Mouse (Mus musculus): ENCODE measurements around the gene Fam107b.

Gene Fam107b

GRCm38 (mm10) chr2:3773089-3773488, 202.8 kb downstream of the Fam107b start:
- no peak for DNase-seq (ENCODE audit: low spot score in 2 of 2)

DNA sequence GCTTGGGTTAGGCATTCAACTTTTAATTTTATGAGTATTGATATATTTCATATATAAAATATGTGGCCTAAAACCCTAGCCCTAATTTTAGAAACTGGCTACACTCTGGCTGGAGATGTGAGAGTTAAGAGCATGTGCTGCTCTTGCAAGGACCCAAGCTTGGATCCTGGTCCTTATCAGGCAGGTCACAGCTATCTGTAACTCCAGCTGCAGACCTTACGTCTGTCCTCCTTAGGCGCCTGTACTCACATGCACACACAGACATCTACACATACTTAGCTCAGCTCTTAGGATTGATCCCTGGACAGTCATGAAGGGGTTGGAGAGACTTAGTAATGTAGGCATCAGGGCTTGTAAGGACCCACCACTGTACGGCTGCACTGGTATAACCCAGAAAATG, 205.3 kb downstream of the Fam107b start:
- no peak for DNase-seq (ENCODE audit: low spot score in 2 of 2)

GRCm38 (mm10) chr2:3776045-3776444, 205.8 kb downstream of the Fam107b start:
- DNase-seq (ENCODE audit: low spot score in 2 of 2), result no peak

- DNase-seq (ENCODE audit: low spot score in 2 of 2), result no peak
These were observed 207.4 kb downstream of the Fam107b start for GRCm38 (mm10) chr2:3777696-3778095.

- DNase-seq (ENCODE audit: low spot score in 2 of 2), result no peak
These were observed 215.3 kb downstream of the Fam107b start for GRCm38 (mm10) chr2:3785546-3785945.

- DNase-seq (ENCODE audit: low spot score in 2 of 2), result no peak
These were observed 217.6 kb downstream of the Fam107b start for GRCm38 (mm10) chr2:3787752-3788423.

DNA sequence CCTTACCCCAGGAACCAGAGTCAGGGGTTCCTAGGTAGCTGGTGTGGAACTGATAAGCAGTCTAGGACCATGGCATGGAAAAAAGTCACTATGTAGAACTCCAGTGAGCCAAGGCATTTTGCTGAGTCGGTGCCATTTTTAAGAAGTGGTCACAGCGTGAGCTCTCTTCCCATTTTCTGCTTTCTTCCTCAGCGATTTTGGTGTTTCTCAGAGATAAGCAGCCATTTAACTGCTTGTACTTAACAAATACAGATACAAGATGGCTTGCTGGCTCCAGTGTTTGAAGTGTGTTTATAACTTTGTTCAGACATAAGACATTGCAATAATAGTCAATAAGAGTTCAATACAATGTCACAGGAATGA, 218.1 kb downstream of the Fam107b start:
- DNase-seq (ENCODE audit: low spot score in 2 of 2), result no peak

DNA sequence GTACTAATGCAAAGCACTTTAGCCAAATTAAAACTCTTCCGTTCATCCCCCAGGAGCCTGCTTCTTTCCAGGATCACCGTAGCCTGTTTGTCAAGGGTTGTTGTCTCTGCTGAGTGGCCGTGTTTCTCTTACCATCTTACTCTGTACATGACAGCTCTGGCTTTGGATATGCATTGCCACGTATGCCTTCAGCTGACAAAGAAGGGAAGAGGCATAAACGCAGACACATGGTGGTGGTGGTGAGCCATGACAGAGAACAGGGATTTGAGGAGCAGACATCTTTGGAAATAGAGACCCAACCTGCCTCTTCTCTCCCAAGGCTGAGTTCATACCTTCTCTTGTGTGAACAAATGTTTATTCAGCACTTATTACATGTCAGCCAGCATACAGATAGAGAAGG, 226.3 kb downstream of the Fam107b start:
- DNase-seq (ENCODE audit: low spot score in 2 of 2), result no peak

DNA sequence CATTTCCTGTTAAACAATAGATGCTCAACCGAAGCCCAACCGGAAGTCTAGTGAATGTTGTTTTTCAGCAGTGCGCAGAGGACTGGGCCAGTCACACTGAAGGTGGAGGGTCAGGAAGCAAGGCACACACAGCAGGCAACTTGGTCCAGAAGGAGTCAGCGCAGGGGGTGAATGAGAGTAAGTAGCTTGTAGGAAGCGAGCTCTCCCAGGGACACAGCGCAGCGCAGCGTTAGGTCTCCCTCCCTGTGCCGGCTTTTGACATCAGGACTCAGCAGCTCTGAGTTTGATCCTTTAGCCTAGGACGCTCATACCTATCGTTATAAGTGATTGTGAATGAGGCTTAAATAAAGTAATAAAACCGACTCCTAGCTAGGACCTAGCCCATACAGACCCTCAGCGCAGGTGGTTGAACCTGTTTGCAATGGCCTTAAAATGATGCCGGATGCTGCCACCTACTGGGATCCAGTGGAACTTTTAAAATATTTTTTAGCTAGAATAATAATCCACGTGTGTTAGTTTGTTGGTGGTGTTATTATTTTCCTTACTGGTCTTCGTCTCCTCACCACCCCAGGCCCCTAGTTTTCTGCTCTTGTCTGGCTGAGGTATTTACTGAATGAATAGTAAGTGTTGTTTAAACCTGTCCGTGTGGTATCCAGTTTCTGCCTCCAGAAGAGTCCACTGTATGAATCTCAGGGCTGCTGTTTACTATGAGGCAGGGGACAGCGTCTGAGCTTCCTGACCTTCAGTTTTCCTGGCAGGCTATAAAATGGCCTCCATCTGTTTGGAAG, 229.7 kb downstream of the Fam107b start:
- peak; percentile 35 to 54 for DNase-seq (ENCODE audit: low spot score in 2 of 2)

GRCm38 (mm10) chr2:3800555-3800878, 230.2 kb downstream of the Fam107b start:
- DNase-seq (ENCODE audit: low spot score in 2 of 2), result no peak

DNA sequence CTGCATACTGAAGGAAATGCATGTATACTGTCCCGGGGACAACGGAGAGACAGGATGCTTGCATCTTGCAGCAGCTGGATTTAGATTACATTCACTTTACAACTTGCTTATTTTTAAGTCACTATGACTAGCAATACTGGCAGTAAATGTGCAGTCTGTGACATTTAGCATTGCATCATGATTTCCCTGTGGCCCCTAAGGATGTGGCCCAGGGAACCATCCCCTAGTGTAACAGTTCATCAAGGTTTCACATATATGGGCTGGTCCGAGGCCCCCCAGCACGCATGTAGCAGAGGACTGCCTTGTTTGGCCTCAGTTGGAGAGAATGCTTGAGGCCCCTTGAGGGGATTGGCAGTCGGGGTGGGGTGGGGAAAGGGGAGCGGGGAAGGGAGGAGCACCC, 235.5 kb downstream of the Fam107b start:
- no peak for DNase-seq (ENCODE audit: low spot score in 2 of 2)

GRCm38 (mm10) chr2:3810321-3810720, 240.0 kb downstream of the Fam107b start:
- no peak for DNase-seq (ENCODE audit: low spot score in 2 of 2)

DNA sequence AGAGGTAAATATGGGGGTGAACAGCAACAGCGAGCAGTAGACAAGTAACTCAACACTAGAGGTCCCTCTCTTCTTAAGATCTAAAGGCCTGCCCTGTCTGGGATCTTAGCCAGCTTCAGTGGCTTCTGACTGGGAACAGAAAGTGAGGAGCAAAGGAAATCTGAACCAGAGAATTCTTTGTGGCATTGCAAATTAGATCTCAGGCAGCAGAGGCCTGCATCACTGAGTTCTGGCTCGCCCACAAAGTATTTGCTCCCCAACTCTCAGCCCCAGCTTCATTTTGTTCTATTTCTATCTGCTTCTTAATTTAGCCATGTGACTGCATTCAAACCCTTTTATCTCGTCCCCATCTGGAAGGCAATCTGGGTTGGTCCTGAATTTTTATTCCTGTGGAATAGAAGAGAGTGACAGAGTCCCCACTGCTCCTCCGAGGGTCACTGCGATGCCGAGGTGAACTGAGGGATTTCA, 245.9 kb downstream of the Fam107b start:
- peak; percentile 23 to 54 for DNase-seq (ENCODE audit: low spot score in 2 of 2)

DNA sequence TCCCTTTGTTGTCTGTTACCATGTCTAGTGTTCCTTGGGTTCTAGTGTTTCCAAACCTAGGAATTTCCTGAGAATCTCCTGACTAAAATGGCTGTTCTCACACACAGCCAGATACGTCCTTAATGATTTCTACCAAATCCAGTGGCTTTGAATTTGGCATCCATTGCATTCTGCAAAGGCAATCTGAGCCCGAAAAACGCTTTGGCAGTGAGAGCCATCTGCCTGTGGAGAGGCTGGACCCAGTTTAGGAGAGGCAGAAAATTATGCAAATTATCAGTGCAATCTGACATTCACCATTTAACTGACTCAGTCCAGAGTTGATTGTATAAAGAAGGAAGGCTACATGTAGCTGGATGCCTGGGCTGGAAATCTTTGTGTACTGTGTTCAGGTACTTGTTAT, 247.3 kb downstream of the Fam107b start:
- DNase-seq (ENCODE audit: low spot score in 2 of 2), result peak in 1 of 2 experiments; percentile 28

- no peak for DNase-seq (ENCODE audit: low spot score in 2 of 2)
These were observed 252.5 kb downstream of the Fam107b start for GRCm38 (mm10) chr2:3822483-3823455.
